Mouse (Mus musculus) right cerebral cortex, postnatal 25 days (tissue): ENCODE data around the gene Asap3.

Experiments
- DNase-seq: peaks from one replicate; pipeline ENCODE4 v3.0.0; 2022

Gene Asap3

GRCm38 (mm10) chr4:136260491-136261180 lies 54.5 kb downstream of the Asap3 start:
- peak; percentile 72 for DNase-seq

- no peak for DNase-seq
Observed at GRCm38 (mm10) chr4:136261912-136262311, 55.7 kb downstream of the Asap3 start.

- no peak for DNase-seq
Observed at GRCm38 (mm10) chr4:136263555-136263954, 57.4 kb downstream of the Asap3 start.

DNA sequence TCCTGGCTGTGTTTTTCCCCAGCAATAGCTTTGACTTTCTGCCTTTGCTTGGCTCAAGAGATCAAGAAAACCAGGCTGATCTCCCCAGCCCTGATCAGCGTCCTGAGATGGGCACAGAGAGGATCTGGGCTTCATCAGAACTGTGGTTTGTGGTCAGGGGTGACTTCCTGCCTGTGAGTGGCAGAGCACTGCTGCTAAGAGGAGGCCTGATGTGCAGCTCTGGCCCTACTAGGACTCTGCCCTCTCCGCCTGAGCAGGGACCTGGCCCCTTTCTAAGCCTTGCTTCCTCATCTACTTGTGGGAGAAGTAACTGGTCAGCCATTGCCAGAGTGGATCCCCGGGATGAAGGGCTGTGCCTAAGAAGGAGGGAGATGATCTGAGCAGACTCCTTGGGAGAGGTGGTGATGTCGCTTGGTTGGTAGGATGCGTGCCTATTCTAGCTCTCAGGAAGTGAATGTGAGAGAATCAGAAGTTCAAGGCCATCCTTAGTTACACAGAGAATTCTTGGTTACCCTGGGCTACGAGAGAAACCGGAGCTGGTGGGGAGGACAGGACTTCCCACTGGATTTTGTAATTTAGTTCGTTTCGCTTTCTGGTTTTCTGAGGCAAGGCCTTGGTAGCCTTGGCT lies 60.7 kb downstream of the Asap3 start:
- no peak for DNase-seq

GRCm38 (mm10) chr4:136268912-136269311 lies 62.7 kb downstream of the Asap3 start:
- no peak for DNase-seq

- DNase-seq: no peak
Observed at GRCm38 (mm10) chr4:136270648-136271047, 64.5 kb downstream of the Asap3 start.

DNA sequence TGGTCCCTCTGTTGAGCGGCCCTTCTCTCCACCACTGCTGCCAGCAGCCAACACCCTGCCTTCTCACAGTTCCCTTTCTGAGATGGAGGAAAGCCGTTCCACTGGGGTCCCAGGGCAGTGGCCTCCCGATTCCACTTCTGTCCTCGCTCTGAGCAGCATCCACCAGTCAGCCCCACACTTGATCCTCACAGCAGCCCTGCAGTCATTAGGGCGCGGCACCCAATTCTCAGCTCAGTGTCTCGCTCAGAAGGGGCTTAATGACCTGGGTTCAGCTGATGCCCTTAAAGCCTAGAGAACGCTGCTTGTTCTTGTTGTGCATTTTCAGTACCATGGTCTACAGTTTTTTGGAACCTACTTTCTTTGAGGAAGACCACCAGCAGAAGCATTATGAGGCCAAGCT lies 74.9 kb downstream of the Asap3 start:
- no peak for DNase-seq

DNA sequence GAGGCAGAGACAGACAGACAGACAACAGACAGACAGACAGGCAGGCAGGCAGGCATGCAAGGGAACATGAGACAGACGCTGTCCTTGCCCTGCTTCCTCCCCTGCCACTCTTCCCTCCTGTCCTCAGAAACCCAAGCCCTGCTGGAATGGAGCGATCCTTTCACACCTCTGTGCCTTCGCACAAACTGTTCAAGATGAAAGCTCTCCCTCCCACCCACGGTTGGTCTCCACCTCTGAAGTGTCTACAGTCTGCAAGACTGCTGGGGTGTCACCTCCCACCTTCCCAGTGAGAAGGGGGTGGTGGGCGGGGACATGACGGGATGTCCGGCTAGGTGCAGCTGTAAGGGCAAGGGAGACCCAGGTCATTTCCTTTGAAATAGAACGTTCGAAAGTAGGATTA lies 75.4 kb downstream of the Asap3 start:
- peak; percentile 36 for DNase-seq

- no peak for DNase-seq
Observed at GRCm38 (mm10) chr4:136282621-136283480, 76.7 kb downstream of the Asap3 start.

- DNase-seq: no peak
Observed at GRCm38 (mm10) chr4:136283783-136284182, 77.6 kb downstream of the Asap3 start.

- DNase-seq: peak; percentile 73
Observed at GRCm38 (mm10) chr4:136284455-136284854, 78.3 kb downstream of the Asap3 start, which contains the start of gene Zfp46. Gene Zfp46, plus strand, starts transcription at chr4:136284683.

- DNase-seq: no peak
Observed at GRCm38 (mm10) chr4:136284891-136285290, 78.7 kb downstream of the Asap3 start.

GRCm38 (mm10) chr4:136285348-136285810 lies 79.2 kb downstream of the Asap3 start:
- peak; percentile 92 for DNase-seq

- peak; percentile 95 for DNase-seq
Observed at GRCm38 (mm10) chr4:136285811-136286371, 79.7 kb downstream of the Asap3 start.

GRCm38 (mm10) chr4:136289918-136290780 lies 84.0 kb downstream of the Asap3 start:
- DNase-seq: no peak

GRCm38 (mm10) chr4:136290781-136291595 lies 84.8 kb downstream of the Asap3 start:
- DNase-seq: no peak

GRCm38 (mm10) chr4:136291692-136292091 lies 85.5 kb downstream of the Asap3 start:
- no peak for DNase-seq
